Mouse (Mus musculus) heart, embryonic 11.5 days (tissue): ENCODE measurements around the gene Smagp. TPM values are rescaled to one million over a fixed set of nuclear protein-coding genes. Genes with fewer than 3 reads are reported as not detected.
A peak's percentile ranks its signal among the peaks of the same experiment; 100 is the strongest.

Experiments used
- ATAC-seq: fragments of 200-750 bp; cut with Nextera tagmentation; replicated peaks from 2 replicates; pipeline ENCODE4 v1.8.0; 2017; ENCODE audit warnings: moderate library complexity; ENCODE audit not compliant: insufficient number of reproducible peaks, low FRiP score, low TSS enrichment
- H3K27ac ChIP-seq: fragments of 300-500 bp; sonication (generic); 2 replicates; pipeline ENCODE4 v1.5.1; 2014; ENCODE audit warnings: mild to moderate bottlenecking, low read depth, low read length
- H3K27me3 ChIP-seq: fragments of 300-500 bp; sonication (generic); 2 replicates; pipeline ENCODE4 v1.6.1; 2014; ENCODE audit warnings: mild to moderate bottlenecking, low read length, mixed read lengths; ENCODE audit not compliant: control insufficient read depth, insufficient read depth
- H3K36me3 ChIP-seq: fragments of 300-500 bp; sonication (generic); 2 replicates; pipeline ENCODE4 v1.6.1; 2014; ENCODE audit warnings: mild to moderate bottlenecking, low read length, moderate library complexity, mixed read lengths; ENCODE audit not compliant: control insufficient read depth, insufficient read depth
- H3K4me1 ChIP-seq: fragments of 300-500 bp; sonication (generic); 2 replicates; pipeline ENCODE4 v1.6.1; 2014; ENCODE audit warnings: low read length; ENCODE audit not compliant: control insufficient read depth, insufficient read depth
- H3K4me2 ChIP-seq: fragments of 300-500 bp; sonication (generic); 2 replicates; pipeline ENCODE4 v1.6.1; 2014; ENCODE audit warnings: mild to moderate bottlenecking, moderate library complexity
- H3K4me3 ChIP-seq: fragments of 300-500 bp; sonication (generic); 2 replicates; pipeline ENCODE4 v1.5.1; 2014; ENCODE audit warnings: low read depth, low read length
- H3K9ac ChIP-seq: fragments of 300-500 bp; sonication (generic); 2 replicates; pipeline ENCODE4 v1.6.1; 2014; ENCODE audit warnings: mild to moderate bottlenecking, low read depth, low read length, moderate library complexity
- H3K9me3 ChIP-seq: fragments of 300-500 bp; sonication (generic); replicated peaks from 2 replicates; pipeline ENCODE4 v1.6.1; 2016; ENCODE audit warnings: low read length; ENCODE audit not compliant: control insufficient read depth
- WGBS: fragments of 180-500 bp; shearing (Covaris S2); extraction: QIAGEN DNeasy Blood & Tissue Kit; methylation state at CpG from one replicate; pipeline ENCODE4 v1.1.7; 2014; ENCODE audit not compliant: insufficient replicate concordance; 5-methylcytosine and 5-hydroxymethylcytosine counted together
- polyA plus RNA-seq: library from polyadenylated mRNA; unstranded; fragments of >200 nt; fragmentation: Nextera tagmentation; extraction: Ambion mirVana; gene quantifications from 2 replicates; pipeline ENCODE4 v1.2.1, GENCODE M21; 2014

Smagp gene
- 12.2 and 15.3 TPM in 2 replicates for polyA plus RNA-seq

DNA sequence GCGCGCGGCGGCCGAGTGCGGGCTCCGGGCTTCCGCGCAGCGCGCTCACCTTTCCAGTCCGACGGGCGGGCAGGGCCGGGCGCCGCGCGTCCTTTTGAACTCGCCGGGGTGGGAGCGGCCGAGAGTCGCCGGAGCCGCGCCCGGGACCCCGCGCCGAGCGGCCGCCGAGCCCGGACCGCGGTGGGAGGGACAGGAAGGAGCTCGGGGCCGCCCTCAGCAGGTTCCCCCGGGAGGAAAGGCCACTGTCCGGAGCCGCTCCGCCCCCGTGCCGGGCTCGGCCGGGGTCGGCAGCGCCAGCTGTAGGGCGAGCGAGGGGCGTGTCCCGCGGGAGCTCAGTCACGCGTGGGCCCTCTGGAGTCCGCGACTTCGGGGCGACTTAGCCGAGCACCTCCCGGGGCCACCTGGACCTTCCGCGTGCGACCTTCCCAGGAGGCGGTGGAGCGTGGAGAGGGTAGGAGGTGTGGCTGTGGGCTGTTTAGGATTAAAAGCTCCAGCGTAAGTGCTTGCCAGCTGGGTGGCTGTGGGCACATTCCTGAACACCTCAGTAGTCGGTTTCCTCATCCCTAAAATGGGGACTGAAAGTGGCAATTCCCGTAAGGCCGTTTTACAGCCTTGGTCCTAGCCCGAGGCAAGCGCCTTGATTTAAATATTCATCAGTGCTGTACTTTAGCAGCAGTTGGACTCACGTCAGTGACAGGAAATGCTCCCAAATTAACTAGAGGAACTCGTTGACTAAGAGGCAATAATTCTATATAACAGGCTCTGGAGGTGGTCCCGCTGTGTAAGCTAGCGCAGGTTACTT lies at the start of gene Smagp:
Smagp (minus strand) TSS at position 241 of the 802 bp plus-strand sequence.
- Histone ChIP-seq H3K9me3 (no peaks in the 10 kb centered on the region), H3K4me1 (peaks cover 25% of the 10 kb centered on the region; the same call in 1 of the 2 replicates), H3K4me3 (peak within 1 kb of the TSS; percentile 66), H3K36me3 (no peaks in the 10 kb centered on the region), H3K9ac (peak within 1 kb of the TSS; percentile 73), H3K4me2 (peak within 1 kb of the TSS; percentile 96), H3K27ac (no peak within 1 kb of the TSS), H3K27me3 (peaks cover 31% of the 10 kb centered on the region)
- ATAC-seq: peak; percentile 36; the same call in 1 of the 2 replicates
- WGBS: under 1% methylated on average over 59 of the region's 77 CpGs

DNA sequence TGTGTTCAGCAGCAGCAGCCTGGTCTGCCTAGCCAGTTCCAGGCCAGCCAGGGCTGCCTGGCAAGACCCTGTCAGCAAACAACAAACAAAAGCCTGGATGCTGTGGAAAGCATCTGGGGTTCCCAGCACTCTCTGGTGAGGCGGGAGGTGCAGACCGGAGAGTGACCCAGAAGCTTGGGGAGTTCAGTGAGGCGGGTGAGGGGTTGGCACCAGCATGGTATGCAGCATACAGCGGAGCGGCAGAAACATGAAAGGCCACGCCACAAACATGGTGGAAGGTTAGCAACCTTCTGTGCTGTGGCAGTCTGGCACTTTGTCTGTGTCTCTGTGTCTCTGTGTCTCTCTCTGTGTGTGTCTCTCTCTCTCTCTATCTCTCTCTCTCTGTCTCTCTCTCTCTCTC lies 49.7 kb upstream of the Smagp start:
- Histone ChIP-seq H3K36me3 (no peaks in the 10 kb centered on the region), H3K27ac (no peak overlapping the region), H3K4me1 (no peaks in the 10 kb centered on the region), H3K27me3 (0 out of 2 replicates have a peak, but pooled peaks cover 4% of the 10 kb centered on the region), H3K4me3 (no peak overlapping the region), H3K9me3 (peaks cover 8% of the 10 kb centered on the region; the same call in 1 of the 2 replicates), H3K4me2 (no peak overlapping the region), H3K9ac (no peak overlapping the region)
- WGBS: 80% methylated on average over 6 of the region's 6 CpGs
- ATAC-seq: no peak

DNA sequence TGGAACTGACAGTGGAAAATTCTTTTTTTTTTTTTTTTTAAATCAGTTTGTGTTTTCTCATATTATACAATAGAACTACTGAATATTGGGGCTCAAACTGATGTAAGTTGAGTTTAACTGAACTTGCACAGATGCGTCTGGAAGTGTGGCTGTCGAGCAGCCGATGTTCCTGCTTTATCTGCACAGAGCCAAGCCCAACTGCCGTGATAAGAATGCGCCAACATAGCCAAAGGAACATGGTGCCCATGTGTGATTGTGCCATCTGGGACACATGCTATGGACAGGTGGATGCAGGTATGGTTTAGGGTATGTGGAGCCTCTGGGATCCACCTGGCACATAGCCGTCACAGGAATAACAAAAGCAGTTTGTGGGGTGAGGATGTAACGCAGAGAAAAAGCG lies 49.1 kb upstream of the Smagp start:
- Histone ChIP-seq H3K4me1 (no peaks in the 10 kb centered on the region), H3K9ac (no peak overlapping the region), H3K27me3 (0 out of 2 replicates have a peak, but pooled peaks cover 4% of the 10 kb centered on the region), H3K4me3 (no peak overlapping the region), H3K9me3 (peaks cover 6% of the 10 kb centered on the region; the same call in 1 of the 2 replicates), H3K27ac (no peak overlapping the region), H3K36me3 (no peaks in the 10 kb centered on the region), H3K4me2 (no peak overlapping the region)
- ATAC-seq: no peak
- WGBS: 67% methylated on average over 8 of the region's 8 CpGs

DNA sequence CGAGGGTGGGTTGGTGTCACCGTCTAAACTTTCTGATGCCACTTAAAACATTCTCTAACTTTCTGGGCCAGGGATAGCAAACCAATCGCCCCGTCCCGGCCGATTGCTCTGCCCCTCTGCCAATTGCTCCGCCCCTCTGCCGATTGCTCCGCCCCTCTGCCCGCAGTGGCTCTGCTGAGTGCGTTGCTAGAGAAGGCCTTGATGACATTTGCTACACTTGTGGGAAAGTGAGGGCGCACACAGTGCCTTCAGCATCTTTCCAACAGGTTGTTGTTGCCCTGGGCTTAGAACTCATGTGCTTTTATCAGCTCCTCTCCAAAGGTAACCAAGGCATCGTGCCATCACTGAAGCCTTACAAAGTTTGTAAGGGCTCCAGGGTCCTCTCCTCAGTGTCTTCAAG lies 48.5 kb upstream of the Smagp start:
- WGBS: 23% methylated on average over 13 of the region's 13 CpGs
- ATAC-seq: no peak
- Histone ChIP-seq H3K27me3 (0 out of 2 replicates have a peak, but pooled peaks cover 4% of the 10 kb centered on the region), H3K4me3 (no peak overlapping the region), H3K27ac (no peak overlapping the region), H3K9ac (no peak overlapping the region), H3K36me3 (no peaks in the 10 kb centered on the region), H3K4me1 (no peaks in the 10 kb centered on the region), H3K9me3 (peaks cover 3% of the 10 kb centered on the region; the same call in 1 of the 2 replicates), H3K4me2 (0 out of 2 replicates have a peak overlapping the region, but pooled peaks have one; percentile 2)

DNA sequence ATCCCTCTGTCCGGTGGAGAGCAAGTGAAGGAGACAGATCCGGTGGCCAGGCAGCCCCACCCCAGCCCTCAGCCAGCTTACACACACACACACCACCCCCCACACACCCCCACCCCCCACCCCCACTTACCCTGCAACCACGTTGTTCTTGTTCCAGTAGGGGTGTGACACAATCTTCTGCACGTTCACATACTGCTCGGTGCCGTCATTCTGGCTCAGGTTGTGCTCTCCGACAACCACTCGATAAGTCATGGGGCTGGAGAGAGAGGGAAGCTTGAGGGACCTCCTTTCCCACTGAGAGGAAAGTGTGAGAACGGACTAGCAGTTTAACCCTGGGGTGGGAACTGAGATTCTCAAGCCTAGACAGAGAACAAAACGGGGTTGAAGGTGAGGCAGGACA lies 47.7 kb upstream of the Smagp start:
- H3K4me2 ChIP-seq: no peak overlapping the region
- no peak for ATAC-seq
- WGBS: 50% methylated on average over 10 of the region's 10 CpGs

DNA sequence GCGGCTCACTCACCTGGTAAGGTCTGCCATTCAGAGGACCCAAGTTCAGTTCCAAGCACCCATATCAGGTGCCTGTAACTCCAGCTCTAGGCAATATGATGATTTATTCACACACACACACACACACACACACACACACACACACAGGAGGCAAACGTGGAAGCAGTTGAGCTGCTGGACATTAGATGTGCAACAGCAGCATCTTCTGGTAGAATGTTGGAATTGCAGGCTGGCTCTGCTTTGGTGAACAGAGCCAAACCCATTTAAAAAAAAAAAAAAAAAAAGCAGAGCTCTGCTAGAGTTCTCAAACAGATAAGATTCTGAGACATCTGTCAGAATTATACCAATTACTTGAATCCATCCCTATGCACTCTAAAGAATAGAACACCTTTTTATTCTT lies 46.3 kb upstream of the Smagp start:
- Histone ChIP-seq H3K9me3 (no peaks in the 10 kb centered on the region), H3K27me3 (0 out of 2 replicates have a peak, but pooled peaks cover 4% of the 10 kb centered on the region)
- ATAC-seq: no peak; the same call in 1 of the 2 replicates

More for the DNA sequence above, 47.7 kb upstream of the Smagp start:
- no peaks in the 10 kb centered on the region for H3K9me3 ChIP-seq
- H3K4me3 ChIP-seq: no peak overlapping the region
- no peaks in the 10 kb centered on the region for H3K36me3 ChIP-seq
- 0 out of 2 replicates have a peak, but pooled peaks cover 4% of the 10 kb centered on the region for H3K27me3 ChIP-seq
- no peak overlapping the region for H3K9ac ChIP-seq
- H3K27ac ChIP-seq: no peak overlapping the region
- no peaks in the 10 kb centered on the region for H3K4me1 ChIP-seq

DNA sequence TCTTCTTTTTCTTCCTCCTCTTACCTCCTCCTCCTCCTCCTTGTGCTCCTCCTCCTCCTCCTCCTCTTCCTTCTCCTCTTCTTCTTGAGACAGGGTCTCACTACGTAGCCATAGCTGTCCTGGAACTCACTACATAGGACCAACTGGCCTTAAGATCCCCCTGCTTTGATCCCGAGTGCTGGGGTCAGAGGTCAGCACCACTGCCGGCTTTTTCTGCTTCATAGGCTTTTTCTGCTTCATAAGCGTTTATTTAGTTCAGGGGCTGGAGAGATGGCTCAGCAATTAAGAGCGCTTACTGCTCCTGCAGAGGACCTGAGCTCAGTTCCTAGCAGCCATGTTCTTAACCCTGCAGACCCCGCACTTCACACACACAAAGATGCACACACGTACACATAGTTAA lies 45.0 kb upstream of the Smagp start:
- ATAC-seq: no peak

More for the DNA sequence above, 46.3 kb upstream of the Smagp start:
- no peaks in the 10 kb centered on the region for H3K36me3 ChIP-seq
- no peak overlapping the region for H3K4me2 ChIP-seq
- H3K4me3 ChIP-seq: no peak overlapping the region
- no peak overlapping the region for H3K27ac ChIP-seq
- H3K4me1 ChIP-seq: no peaks in the 10 kb centered on the region
- 47% methylated on average over 2 of the region's 2 CpGs for WGBS
- H3K9ac ChIP-seq: no peak overlapping the region

DNA sequence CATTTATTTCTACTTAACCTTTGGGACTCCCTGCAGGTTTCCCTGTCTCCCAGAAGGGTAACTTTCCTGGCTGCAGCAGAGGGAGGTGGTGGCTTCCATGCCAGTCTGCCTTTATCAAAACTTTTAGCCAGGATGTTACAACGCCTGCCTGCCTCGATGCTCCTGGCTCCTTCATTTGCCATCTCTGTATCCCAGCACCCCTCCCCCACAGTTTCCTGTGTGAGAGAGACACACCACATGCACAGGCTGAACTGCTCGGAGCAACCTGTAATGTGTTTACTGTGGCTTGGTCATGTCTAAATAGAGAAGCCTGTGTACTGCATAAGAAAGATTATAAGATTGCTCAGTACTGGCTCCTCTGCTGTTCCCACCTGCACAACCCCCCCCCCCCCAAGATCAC lies 43.6 kb upstream of the Smagp start:
- no peak overlapping the region for H3K9ac ChIP-seq
- H3K36me3 ChIP-seq: no peaks in the 10 kb centered on the region
- 0 out of 2 replicates have a peak, but pooled peaks cover 4% of the 10 kb centered on the region for H3K27me3 ChIP-seq
- no peak for ATAC-seq
- H3K4me2 ChIP-seq: no peak overlapping the region
- H3K4me1 ChIP-seq: no peaks in the 10 kb centered on the region
- H3K4me3 ChIP-seq: no peak overlapping the region
- H3K27ac ChIP-seq: no peak overlapping the region
- 46% methylated on average over 3 of the region's 3 CpGs for WGBS
- no peaks in the 10 kb centered on the region for H3K9me3 ChIP-seq

More for the DNA sequence above, 45.0 kb upstream of the Smagp start:
- Histone ChIP-seq H3K4me3 (no peak overlapping the region), H3K4me2 (no peak overlapping the region), H3K9me3 (no peaks in the 10 kb centered on the region), H3K27ac (no peak overlapping the region), H3K4me1 (no peaks in the 10 kb centered on the region), H3K27me3 (0 out of 2 replicates have a peak, but pooled peaks cover 4% of the 10 kb centered on the region), H3K36me3 (no peaks in the 10 kb centered on the region), H3K9ac (no peak overlapping the region)
- 51% methylated on average over 7 of the region's 7 CpGs for WGBS
